Mouse (Mus musculus): Measurements from ENCODE around the gene Agxt.

DNA sequence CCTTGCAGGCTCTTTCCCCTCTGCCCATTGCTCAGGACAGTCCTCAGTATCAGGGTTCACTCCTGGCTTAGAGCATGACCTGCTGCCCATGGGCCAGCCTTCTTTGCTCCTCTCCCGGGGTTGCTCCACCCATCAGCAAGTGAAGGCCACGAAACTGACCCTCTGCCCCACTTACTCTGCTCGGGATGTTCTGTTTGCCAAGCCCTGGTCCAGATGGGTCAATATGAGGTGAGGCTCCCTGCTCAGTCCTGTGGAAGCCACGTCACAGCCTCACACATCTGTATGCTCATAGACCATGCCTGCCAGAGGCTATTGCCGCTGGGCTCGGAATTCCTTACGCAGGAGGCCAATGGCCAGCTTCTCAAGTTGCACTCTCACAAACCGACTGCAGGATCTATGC is 6.8 kb upstream of the Agxt start:
- no peak for TF ChIP-seq CTCF (IDR thresholded peaks at IDR 0.05; ENCODE audit: low read depth)
- no peak for TF ChIP-seq EP300 (IDR thresholded peaks at IDR 0.05; ENCODE audit: low read depth)
